Mouse (Mus musculus) heart, postnatal 36 days (tissue): ENCODE measurements at regions not wholly inside any gene's neighbourhood (a gene's known extent, or its start where the extent isn't known, plus 50 kb on each side); places are given as distances from the start of the nearest gene placed in this dataset.

Source experiments
- DNase-seq, 2 experiments: peaks; one replicate each; pipeline ENCODE4 v3.0.0; 2021 to 2022
- intact Hi-C: fragments of 180-260 bp; cut with DNase I; formaldehyde crosslinking; loops from one replicate; pipeline ENCODE4 v1.15.1; 2025

DNA sequence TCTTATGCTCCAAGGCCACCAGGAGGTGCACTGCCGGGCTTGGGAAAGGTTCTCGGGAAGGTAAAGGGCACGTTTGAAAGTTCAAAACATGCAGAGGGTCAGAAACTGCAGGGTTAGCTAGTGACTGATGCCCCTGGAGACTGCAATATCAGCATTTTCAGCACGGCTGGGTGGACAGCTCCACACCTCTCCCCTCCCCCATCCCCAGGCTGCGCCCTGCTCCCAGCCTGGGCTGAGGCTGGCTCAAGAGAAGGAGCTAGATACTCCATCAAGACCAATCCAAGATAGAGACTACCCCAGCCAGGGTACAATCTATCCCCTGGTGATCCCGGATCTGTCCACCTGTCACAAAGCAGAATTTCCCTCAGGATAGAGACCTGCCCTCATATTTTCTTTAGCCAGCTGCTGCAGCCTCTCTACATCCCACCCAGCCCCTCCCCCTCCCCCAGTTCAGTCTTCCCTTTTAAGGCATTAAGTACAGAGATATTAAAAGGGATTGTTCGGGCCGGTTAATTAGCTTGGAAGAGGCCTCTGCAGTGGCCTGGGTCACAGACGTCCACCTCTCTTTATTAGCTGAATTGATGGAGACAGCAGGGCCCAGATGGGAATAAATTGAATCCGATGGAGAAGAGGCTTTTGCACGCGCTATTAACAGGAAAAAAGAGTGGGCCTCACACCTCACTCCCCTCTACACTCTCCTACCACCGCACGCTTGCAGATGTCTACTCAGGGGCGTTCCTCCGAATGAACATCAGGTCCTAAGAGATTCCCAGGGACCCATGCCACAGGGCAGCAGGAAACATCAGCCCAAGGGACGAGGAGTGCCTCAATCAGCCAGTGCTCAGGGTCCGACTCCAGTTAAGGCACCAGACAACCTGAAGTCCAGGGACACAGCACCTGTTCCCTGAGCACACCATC lies 119.8 kb downstream of the Plxna1 start:
- peak in 1 of 2 experiments; percentile 38 for DNase-seq
- intact Hi-C loops, result no loop called here

GRCm38 (mm10) chr6:89245506-89245905 lies 116.9 kb downstream of the Plxna1 start:
- intact Hi-C loops, result no loop called here
- DNase-seq, result no peak

DNA sequence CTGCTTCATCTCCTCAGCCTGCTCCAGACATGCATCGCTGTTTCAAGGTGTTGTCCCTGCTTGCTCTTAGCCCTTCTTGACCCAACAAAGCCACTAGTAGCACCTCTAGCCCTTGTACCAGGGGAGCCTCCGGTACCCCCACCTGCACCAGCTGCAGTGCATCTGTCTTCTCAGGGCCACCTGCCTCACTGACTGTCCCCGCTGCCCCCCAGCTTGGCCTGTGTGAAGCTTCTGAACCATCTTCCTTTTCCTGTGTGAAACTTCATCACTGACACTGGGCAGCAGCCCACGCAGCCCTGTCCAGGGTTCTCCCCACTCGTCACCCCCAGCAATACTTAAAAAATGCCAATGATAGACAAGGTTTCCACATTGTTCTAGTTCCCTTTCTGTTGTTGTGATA lies 116.2 kb downstream of the Plxna1 start:
- intact Hi-C loops, result no loop called here
- DNase-seq, result no peak

DNA sequence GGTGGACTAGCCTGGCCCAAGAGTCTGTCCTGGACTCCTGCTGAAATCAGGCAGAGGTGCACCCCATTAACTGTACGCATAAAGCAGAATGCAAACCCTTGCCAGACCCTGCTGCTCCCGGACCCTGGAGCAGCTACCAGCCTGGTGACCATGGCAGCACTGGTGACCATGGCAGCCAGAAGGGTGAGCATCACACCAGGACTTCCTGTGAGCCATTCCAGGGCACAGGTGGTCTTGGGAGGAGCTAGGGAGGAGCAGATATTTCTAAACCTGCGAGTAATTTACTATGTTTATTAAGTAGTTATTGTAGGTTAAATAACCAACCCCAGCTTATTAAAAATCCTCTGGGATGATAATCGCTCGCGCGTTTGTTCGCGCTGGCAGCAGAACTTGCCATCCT lies 113.8 kb downstream of the Plxna1 start:
- intact Hi-C loops, result no loop called here
- no peak for DNase-seq

DNA sequence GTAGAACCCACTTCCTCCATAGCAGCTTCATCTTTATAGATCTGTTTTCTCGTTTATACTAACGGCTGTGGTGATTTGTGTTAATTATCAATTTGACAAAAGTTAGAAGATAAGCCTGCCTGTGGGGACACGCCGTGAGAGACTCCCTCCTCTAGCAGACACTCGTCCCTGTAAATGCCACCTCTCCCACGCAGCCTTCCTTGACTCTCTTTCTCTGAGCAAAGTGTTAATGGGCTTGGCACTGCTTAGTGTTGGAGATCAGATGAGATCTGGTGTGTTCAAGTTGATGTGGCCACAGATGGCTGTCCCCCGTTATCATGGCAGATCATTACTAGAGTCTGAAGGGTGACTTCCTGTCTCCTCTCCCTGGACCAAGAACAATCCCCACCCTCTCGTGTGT lies 113.1 kb downstream of the Plxna1 start:
- intact Hi-C loops, result no loop called here

DNA sequence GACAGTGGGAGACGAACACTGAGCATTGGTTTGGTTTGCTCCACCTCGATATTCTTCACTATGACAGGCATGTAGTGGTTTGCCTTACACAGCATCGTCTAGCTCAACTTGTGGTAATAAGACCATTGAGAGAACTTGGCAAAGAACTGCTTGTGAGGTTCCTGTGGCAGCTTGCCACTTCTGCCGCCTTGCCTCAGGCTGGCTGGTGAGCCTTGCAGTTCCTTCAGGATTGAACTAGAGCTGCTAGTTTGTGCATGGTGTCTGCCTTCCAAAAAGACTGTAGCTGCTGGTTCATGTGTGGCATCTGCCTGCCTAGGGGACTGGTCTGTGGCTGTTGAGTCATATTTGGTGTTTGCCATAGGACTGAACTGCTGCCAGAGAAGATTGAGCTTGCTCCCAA lies 110.8 kb downstream of the Plxna1 start:
- intact Hi-C loops, result no loop called here
- DNase-seq, result no peak

More for the DNA sequence above, 113.1 kb downstream of the Plxna1 start:
- DNase-seq, result no peak

DNA sequence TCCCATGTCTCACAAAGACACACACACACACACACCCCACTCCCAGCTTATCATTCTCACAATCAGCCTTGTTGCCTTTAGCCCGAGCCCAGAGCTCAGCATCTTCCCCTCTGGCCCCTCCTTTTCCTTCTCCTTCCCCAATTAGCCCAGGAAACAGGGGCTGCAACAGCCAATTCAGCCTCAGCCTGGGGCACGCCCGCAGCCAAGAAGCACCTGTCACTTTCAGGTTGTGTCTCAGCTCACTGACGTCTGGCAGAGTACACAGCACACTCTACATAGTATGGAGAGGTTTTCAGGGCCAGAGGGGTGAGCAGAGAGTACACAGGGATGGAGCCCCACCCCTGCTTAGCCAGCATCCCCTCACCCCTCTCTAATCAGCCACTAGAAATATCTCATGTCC lies 106.4 kb downstream of the Plxna1 start:
- intact Hi-C loops, result no loop called here
- no peak for DNase-seq

GRCm38 (mm10) chr6:89256630-89257292 lies 105.7 kb downstream of the Plxna1 start:
- intact Hi-C loops, result no loop called here
- no peak for DNase-seq

- DNase-seq, result no peak
- intact Hi-C loops, result no loop called here
Measured at GRCm38 (mm10) chr6:89257416-89257815, 105.0 kb downstream of the Plxna1 start.

DNA sequence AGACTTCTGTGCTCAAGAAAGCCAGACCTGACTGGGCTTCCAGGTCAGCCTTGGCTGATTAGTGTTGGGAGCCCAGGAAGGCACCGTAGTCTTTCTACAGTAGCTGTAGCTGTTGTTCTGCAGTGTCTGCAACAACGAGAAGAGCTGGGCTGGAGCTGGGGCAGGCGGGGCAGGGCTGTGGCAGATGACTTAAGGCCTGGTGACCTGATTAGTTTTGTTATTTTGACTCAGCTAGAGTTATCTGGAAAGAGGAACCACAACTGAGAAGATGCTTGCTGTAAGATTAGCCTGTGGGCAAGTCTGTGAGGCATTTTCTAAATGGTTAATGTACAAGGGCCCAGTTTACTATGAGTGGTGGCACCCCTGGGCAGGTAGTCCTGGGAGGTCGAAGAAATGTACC lies 104.3 kb downstream of the Plxna1 start:
- DNase-seq, result no peak
- intact Hi-C loops, result no loop called here

GRCm38 (mm10) chr6:89259406-89259994 lies 102.9 kb downstream of the Plxna1 start:
- no peak for DNase-seq
- intact Hi-C loops, result no loop called here

DNA sequence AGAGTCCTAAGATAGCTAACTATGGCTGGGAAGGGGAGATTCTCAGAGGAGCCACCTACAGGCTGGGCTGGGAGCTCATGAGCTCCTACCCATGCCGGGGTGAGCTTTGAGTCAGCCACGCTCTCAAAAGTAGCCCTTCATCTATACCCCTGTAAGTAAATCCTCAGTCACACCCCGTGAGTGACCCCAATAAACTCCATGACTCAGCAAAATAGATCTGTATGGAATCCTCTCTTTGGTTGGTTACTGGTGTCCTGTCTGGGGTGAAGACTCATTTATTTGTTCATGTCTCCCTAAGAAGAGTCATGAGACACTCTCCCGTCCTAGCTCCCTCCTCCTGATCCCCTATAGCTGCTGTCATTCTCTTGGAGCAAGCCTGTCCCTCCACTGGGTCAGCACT lies 99.5 kb downstream of the Plxna1 start:
- intact Hi-C loops, result no loop called here
- DNase-seq, result no peak

GRCm38 (mm10) chr6:89265296-89265695 lies 97.1 kb downstream of the Plxna1 start:
- intact Hi-C loops, result no loop called here
- no peak for DNase-seq
